Mouse (Mus musculus) G1E-ER4 (cell line): ENCODE measurements around the gene Dnajc13. TPM values are rescaled to one million over a fixed set of nuclear protein-coding genes. Genes with fewer than 3 reads are reported as not detected.

Source experiments
- GATA1 ChIP-seq: IDR thresholded peaks from one replicate; pipeline ENCODE4 v1.8.0; 2012; ENCODE audit warnings: low read length, inconsistent platforms
- polyA plus RNA-seq: library from polyadenylated mRNA; stranded (reverse); fragments of >175 nt; gene quantifications from 2 replicates; pipeline ENCODE4 v1.2.3, GENCODE M21; 2012

The Dnajc13 gene
- polyA plus RNA-seq = 56.9 and 86.7 TPM in 2 replicates

DNA sequence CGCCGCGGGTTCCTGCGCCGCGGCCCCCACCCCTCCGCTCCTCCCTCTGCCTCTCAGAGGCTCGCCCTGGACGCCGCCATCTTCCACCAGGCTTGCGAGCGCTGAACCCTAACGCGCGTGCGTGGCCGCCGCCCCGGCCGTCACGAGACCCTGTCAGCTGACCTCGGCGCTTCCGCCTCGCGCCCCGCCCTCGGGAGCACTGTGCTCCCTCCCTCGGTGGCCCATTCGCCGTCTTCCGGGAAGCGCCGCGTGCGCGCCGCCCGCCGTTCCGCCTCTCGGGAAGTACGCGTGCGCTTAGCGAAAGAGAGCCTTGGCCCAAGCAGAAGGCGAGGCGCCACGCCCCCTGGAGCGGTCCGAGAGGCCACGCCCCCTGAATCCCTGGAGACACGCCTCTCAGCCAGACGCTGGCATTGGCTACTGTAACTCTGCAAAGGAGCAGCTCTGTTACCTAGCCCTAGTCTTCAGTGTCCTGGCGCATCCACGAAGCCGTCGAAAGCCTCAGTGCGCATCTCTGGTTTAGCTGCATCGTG lies at the start of gene Dnajc13:
Gene Dnajc13, minus strand, starts transcription at position 108 of the 530 bp plus-strand sequence.
- no peak for TF ChIP-seq GATA1

DNA sequence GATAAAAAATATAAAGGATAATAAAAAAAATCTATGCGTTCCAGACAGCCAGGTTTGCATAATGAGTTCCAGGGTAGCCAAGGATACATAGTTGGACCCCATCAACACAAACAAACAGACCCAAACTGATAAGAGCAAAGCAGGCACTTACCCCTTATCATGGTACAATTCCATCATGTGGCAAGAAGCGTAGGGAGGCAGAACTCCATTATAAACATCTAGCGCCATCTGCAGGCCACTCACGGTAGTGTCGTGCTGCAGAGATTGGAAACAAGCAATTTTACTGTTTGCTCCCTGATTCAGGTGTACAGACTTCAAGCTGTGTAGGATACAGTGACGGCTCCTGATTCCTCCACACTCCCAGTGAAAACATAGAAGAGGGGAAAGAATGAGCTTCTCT lies 44.0 kb upstream of the Dnajc13 start:
- TF ChIP-seq GATA1 = no peak

DNA sequence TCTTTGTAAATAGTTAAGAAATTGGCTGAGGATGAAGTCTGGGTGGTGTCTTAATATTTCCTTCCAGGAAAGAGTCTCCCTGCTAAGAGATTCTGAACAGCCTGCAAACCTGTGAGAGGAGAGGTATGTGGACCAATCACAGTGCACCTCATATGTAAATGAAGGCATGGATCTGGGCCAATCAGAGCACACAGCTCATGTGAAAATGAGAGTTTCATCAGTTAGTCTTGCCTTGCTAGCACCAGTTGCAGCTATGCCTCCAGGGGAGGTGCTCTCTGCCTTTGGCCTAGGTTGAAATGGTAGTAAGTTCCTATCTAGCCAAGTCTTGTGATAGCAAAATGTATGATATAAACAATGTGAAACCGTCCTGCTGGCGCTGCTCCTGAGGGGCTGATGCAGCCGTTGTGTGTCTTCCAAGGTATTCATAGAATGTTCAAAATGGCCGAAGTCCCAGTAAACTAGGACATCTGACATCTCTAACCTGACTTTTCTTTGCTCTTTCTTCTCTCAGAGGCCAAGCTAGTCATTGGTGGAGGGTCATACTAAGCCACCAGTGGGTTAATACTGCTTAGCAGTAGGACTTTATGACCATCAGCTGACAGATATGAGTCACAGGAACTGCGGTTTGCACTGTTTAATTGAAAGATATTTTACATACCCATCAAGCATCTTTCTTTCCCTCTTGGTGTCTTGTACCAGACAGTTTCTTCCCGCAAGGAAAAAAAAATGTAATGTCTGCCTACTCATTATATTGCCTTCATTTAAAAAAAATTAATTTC lies 42.8 kb upstream of the Dnajc13 start:
- no peak for TF ChIP-seq GATA1

DNA sequence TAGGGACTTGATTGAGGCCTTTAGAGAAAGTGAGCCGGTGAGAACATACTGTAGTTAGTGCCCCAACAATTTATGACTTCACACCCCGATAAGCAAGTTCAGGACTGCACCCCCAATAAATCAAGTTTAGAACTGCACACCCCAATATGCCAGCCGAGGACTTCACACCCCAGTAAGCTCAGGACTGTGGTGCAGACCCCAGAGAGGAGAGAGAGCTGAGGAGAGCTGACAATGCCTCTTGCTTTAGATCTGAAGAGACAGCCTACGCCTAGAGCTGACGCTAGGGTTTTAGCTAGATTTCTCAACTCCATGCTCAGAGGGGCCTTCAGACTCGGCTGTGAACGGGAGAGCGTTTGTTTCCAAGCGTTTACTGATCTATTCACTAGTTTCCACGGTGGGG lies 42.1 kb upstream of the Dnajc13 start:
- TF ChIP-seq GATA1 = no peak

DNA sequence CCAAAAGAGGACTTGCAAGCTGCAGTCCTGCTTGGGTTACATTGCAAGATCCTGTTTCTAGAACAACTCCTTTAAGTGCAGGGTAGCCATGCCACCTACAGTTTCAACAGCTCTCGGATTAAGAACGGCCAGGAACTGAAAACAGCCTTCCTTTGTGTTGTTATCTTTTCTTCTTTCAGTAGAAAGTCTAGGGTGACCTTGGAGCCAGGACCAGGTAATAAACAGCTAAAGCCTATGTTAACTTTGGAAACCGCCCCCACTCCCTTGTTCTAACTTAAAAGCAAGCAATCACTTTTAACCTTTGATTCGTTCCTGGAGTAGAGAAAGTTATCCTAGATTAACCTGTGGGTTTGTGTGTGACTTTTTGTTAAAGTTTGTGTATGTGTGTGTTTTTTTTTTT lies 41.6 kb upstream of the Dnajc13 start:
- TF ChIP-seq GATA1 = no peak

DNA sequence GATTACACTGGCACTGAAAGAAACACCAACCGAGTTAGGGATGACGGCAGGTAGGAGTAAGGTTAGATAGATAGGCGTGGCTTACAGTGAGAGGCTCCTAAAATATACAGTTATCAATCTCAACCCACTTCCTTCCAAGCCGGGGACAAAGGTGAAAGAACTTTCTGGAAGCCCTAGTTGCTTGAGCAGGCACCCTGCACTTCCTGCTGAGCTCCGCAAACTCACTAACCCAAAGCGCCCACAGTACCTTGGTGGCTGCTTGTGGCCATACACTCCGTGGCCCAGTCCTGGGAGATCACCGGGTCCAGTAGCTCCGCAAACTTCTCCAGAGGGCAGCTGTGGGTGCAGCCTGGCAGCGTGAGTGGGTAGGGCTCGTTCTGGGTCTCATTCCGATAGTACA lies 37.8 kb upstream of the Dnajc13 start:
- TF ChIP-seq GATA1 = no peak

DNA sequence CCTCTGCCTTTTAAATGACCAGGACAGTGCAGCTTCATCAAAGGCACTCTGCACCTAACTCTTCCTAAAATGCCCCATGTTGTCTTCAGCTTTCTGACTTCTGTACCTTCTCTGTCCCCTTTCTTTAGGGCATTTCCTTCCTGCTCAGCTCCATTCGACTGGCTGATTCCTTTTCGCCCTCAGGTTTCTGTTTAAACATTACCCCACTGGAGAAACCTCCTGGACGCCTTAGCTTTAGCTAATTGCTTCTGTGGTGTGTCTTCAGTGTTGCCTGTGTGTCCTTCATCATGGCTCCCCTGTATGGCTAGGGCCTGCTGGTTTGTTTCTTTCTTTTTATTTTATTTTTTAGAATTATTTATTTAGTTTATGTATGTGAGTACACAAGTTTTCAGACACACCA lies 34.3 kb upstream of the Dnajc13 start:
- TF ChIP-seq GATA1 = no peak

DNA sequence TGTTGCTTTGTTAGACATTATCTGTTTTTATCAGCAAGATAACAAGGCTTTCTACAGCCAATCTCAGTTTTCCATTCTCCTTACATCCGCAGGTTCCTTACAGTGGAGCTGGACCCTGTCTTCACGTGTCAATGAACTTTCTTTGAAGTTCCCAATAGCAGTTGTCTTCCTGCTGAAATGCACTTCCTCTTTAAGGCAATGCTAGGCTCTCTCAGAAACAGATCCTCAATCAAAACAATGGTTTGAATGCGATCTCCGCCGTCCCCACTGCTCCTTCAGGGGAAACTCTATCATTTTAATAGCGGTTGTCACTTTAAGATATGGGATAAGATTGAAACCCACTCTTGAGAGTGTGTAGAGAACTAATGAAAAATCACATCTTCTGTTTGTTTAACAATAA lies 22.2 kb upstream of the Dnajc13 start:
- no peak for TF ChIP-seq GATA1

DNA sequence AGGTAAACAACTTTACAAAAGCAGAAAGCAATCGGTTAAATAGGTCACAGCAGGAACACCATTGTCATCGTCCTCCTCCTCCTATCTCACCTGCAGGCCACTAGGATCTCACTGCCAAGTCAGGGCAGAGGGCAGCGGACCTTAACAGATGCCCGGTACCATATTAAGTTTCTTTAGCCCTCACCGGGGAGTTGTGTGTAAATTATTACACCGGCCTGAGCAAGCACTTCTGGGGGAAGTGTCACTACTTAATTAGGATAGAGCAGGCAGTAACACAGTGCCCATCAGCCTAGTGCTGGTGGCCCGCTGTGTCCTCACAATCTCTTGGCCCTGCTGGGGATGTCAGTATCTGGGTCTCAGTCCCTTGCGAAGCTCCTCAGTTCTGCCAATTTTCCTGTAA lies 19.8 kb upstream of the Dnajc13 start:
- TF ChIP-seq GATA1 = no peak

DNA sequence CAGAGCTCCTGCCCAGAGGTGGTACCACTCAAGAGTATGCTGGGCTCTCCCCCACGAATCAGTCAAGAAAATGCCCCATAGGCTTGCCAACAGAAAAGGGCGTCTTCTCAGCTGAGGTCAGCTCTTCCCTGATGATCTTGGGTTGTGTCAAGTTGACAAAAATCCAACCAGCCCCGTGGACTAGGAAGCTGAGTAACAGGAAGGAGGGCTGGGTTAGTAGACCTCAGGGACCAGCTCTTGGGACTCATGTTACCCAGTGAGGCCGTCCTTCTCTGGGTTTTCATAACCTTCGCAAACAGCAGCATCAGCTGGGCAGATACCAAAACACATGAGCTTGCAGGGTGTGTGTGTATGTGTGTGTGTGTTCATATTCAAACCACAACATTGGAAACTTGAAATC lies 19.0 kb upstream of the Dnajc13 start:
- no peak for TF ChIP-seq GATA1

DNA sequence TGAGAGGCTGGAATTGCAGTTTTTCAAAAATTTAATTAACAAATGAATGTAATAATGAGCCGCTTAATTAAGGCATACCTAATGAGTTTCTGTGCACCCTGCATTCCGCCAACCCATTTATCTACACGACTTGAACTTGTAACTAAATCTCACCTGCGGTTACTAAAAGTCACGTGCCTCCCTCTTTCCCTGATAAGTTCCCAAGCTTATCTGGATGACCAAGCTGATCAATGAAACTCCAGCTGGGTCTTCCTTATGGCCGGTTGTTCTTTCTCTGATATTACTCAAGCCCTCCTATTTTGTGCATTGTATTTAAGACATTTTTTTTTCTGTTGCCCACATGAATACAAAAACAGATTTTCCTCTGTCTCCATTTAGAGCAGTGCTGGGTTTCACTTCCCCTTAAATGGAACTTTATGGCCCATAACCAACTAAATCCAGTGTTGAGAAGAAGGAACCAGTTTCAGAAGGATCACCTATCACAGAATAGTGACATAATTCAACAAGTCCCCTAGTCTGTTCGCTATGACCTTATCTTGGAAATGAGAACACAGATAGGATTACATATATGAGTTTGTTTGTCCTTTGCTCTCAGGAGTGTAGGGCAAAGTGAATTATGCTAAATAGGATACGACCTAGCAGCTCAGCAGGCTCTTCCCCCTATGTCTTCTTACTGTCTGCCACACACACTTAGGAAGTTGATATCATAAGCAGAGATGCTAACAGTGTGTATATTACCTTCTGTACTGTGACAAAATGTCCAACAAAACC lies 18.2 kb upstream of the Dnajc13 start:
- no peak for TF ChIP-seq GATA1

DNA sequence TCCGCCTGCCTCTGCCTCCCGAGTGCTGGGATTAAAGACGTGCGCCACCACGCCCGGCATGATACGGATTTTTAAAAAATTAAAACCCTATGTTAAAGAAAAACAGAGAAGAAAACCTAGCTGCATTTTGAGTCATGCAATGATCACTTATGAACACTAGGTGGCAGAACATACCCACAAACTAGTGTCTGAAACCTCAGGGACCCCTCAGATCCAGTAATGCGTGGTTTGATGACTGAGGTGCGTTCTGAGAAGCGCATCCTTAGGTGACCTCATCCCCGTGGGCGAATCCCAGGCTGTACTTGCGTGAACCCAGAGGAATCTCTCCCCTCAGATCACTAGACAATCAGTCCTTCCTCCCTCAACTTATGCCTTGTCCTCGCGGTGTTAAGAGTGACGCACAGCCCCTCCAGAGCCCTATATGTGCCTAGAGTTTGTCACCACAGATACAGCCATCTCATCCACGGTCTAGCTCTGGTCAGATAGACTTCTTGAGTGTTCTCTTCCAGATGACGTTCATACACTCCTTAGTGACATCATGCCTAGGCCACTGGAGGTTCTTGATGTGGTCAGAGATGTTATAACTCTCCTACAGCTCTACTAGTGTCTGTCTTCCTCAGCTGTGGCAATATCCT lies 14.9 kb upstream of the Dnajc13 start:
- no peak for TF ChIP-seq GATA1

DNA sequence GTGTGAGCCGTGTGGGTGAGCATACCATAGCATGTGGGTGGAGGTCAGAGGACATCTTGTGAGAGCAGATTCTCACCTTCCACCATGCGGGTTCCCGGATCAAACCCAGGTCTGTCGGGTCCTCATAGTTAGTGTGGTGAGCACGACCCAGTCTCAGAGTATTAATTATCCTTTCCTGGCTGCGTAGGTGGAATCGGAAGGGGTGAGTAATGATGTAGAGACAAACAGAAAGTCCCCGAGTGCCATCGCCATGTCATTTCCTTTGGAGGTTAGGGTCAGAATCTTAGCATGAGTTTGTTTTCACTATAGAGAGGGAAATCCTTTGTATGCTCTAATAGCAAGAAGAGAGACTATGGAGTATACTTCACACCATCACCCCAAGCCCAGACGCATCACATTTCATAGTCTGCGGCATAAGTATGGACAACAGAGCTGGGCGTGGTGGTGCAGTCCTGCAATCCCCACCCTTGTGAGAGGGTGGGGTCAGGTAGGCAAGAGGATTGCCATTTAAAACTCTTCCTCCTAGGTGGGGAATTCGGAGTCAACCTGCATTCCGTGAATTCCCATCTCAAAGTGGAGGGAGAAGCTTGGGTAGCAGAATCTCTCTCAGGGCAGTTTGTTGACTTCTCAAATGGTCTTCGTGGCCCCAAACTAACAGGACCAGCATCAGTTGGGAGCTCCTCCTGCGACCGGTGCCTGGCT lies 12.5 kb upstream of the Dnajc13 start:
- TF ChIP-seq GATA1 = no peak

DNA sequence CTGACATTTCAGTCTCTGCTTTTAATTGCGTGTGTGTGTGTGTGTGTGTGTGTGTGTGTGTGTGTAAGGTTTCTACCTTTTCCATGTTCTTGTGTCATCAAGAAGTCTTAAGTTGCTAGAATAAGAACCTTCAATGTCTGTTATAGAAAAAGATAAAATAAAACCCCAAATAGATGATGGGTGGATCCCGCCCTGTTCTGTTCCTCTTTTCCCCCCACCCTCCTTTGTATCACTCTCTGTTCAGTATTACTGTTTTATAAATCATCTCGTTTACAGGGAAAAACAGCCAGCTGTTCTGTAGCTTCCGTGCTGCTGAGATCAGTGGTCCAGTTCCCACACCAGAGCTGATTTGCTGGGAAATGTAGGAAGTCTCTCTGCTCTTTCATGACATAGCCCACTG lies 9.3 kb upstream of the Dnajc13 start:
- TF ChIP-seq GATA1 = no peak

DNA sequence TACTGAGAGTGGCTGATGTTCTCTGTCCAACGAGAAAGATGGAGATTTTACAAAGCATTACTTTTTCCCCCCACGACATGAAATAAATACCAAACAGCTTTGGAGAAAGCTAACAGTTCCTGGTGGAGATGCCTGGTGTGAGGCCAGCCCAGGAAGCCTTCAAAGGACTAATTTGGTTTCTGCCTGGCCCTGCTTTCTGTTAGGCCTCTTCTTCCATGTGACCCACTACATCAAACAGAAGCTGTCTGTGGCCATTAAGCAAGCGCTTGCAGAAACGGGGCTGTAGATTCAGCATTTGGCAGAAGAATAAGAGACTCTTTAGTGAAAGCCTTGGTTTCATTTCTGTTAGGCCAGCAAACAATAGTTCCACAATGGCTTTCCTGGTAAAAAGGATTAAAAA lies 8.9 kb upstream of the Dnajc13 start:
- no peak for TF ChIP-seq GATA1

DNA sequence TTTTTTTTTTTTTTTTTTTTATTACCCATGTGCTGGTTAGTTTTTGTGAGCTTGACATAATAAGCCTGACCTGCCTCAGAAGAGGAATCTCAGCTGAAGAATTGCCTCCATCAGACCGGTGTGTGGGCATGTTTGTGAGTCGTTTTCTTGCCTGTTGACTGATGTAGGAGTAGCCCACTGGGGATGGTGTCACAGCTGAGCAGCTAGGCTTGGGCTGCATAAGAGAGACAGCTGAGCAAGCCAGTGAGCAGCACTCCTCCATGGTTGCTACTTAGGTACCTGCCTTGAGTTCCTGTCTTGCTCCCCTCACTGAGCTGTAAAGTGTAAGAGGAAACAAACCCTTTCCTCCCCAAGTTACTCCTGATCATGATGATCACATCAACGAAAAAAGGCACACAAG lies 7.2 kb upstream of the Dnajc13 start:
- no peak for TF ChIP-seq GATA1
